Mouse (Mus musculus) hindbrain, embryonic 13.5 days (tissue): ENCODE data around the gene Padi3. TPM values are rescaled to one million over a fixed set of nuclear protein-coding genes. Genes with fewer than 3 reads are reported as not detected.

Experiments
- ATAC-seq: fragments of 200-750 bp; cut with Nextera tagmentation; 2 replicates; pipeline ENCODE4 v1.8.0; 2017; ENCODE audit warnings: moderate TSS enrichment; ENCODE audit not compliant: low FRiP score
- H3K27ac ChIP-seq: fragments of 300-500 bp; sonication (generic); 2 replicates; pipeline ENCODE4 v1.5.1; 2015; ENCODE audit warnings: inconsistent platforms, mild to moderate bottlenecking, moderate library complexity
- H3K27me3 ChIP-seq: fragments of 300-500 bp; sonication (generic); 2 replicates; pipeline ENCODE4 v1.6.1; 2015; ENCODE audit warnings: mild to moderate bottlenecking, inconsistent platforms
- H3K36me3 ChIP-seq: fragments of 300-500 bp; sonication (generic); 2 replicates; pipeline ENCODE4 v1.6.1; 2015; ENCODE audit warnings: mild to moderate bottlenecking, inconsistent platforms
- H3K4me1 ChIP-seq: fragments of 300-500 bp; sonication (generic); replicated peaks from 2 replicates; pipeline ENCODE4 v1.6.1; 2015; ENCODE audit warnings: inconsistent platforms
- H3K4me2 ChIP-seq: fragments of 300-500 bp; sonication (generic); 2 replicates; pipeline ENCODE4 v1.6.1; 2015; ENCODE audit warnings: inconsistent platforms, mild to moderate bottlenecking, moderate library complexity
- H3K4me3 ChIP-seq: fragments of 300-500 bp; sonication (generic); 2 replicates; pipeline ENCODE4 v1.5.1; 2015; ENCODE audit warnings: mild to moderate bottlenecking, inconsistent platforms
- H3K9ac ChIP-seq: fragments of 300-500 bp; sonication (generic); 2 replicates; pipeline ENCODE4 v1.6.1; 2015; ENCODE audit warnings: mild to moderate bottlenecking, inconsistent platforms
- H3K9me3 ChIP-seq: fragments of 300-500 bp; sonication (generic); 2 replicates; pipeline ENCODE4 v1.6.1; 2016; ENCODE audit warnings: inconsistent platforms
- WGBS: fragments of 180-500 bp; shearing (Covaris S2); methylation state at CpG from one replicate; pipeline ENCODE4 v1.1.7; 2015; 5-methylcytosine and 5-hydroxymethylcytosine counted together
- polyA plus RNA-seq: library from polyadenylated mRNA; unstranded; fragments of >200 nt; fragmentation: Nextera tagmentation; extraction: Ambion mirVana; gene quantifications from 2 replicates; pipeline ENCODE4 v1.2.1, GENCODE M21; 2015

Gene Padi3
- polyA plus RNA-seq, 1 experiment from 2014 or later: not detected

DNA sequence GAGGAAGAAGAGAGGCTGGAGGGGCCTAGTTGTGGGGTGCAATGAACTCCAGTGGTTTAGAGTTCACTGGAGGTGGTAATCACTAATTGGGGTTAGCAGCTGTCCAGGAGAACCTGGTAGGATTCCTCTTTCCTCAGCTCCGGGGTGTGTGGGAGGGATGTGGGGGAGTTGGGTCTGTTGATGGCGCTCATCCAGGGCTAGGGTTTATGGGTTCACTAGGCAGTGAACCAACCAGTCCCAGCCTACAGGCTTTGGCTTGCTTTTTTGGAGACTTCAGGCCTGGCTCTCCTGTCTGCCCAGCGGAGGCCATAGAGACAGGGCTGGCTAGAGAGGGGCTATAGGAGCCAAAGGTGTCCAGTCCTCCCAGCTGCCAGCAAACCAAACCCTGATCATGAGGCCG lies 20.5 kb downstream of the Padi3 start:
- no peak overlapping the region for H3K9ac ChIP-seq
- no peak overlapping the region for H3K27ac ChIP-seq
- no peak overlapping the region for H3K4me2 ChIP-seq
- H3K4me1 ChIP-seq: no peaks in the 10 kb centered on the region
- H3K9me3 ChIP-seq: no peaks in the 10 kb centered on the region
- 91% methylated on average over 4 of the region's 4 CpGs for WGBS
- ATAC-seq: no peak
- H3K36me3 ChIP-seq: no peaks in the 10 kb centered on the region
- no peaks in the 10 kb centered on the region for H3K27me3 ChIP-seq
- H3K4me3 ChIP-seq: no peak overlapping the region

DNA sequence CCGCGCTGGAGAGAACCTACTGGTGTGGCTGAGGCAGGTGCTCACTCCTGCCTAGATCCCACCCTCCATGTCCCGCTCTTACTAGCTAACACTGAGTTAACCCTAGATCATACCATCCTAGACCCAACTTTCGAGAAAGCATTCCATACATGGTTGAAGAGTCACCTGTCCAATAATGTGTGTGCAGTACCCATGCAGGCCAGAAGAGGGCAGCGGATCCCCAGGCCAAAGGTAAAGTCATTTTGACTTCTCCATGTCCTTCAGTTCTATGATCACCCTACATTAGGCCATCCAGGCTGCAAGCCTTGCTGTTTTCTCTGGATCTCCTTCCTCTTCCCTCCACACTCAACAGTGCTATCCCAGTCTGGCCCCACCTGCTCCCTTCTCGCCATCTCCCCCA lies 21.5 kb downstream of the Padi3 start:
- H3K27me3 ChIP-seq: no peaks in the 10 kb centered on the region
- no peaks in the 10 kb centered on the region for H3K4me1 ChIP-seq
- no peaks in the 10 kb centered on the region for H3K36me3 ChIP-seq
- ATAC-seq: no peak
- 47% methylated on average over 6 of the region's 6 CpGs for WGBS
- H3K9ac ChIP-seq: no peak overlapping the region
- H3K9me3 ChIP-seq: no peaks in the 10 kb centered on the region
- no peak overlapping the region for H3K4me3 ChIP-seq
- H3K27ac ChIP-seq: no peak overlapping the region
- H3K4me2 ChIP-seq: no peak overlapping the region

DNA sequence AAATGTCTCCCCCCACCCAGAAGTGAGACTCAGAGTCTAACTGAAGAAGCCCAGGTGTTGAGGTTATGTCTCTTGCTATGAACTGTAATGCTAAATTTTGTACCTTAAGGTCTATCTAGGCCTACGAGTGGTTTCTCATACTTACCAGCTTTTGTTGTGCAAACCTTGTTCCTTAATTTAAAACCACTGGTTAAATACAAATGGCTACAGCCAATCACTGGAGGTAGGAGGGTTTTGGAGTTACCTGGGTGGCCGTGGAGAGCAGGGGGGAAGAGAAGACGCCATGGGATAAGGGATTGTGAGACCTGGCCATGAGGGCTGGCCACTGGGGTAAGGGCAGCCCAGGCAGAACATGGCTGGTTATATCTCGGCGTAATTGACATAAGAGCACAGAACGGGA lies 22.2 kb downstream of the Padi3 start:
- ATAC-seq: no peak
- 83% methylated on average over 6 of the region's 6 CpGs for WGBS
- Histone ChIP-seq H3K9me3 (no peaks in the 10 kb centered on the region), H3K9ac (no peak overlapping the region), H3K36me3 (no peaks in the 10 kb centered on the region), H3K4me2 (no peak overlapping the region), H3K4me1 (no peaks in the 10 kb centered on the region), H3K27me3 (no peaks in the 10 kb centered on the region), H3K27ac (no peak overlapping the region), H3K4me3 (no peak overlapping the region)

DNA sequence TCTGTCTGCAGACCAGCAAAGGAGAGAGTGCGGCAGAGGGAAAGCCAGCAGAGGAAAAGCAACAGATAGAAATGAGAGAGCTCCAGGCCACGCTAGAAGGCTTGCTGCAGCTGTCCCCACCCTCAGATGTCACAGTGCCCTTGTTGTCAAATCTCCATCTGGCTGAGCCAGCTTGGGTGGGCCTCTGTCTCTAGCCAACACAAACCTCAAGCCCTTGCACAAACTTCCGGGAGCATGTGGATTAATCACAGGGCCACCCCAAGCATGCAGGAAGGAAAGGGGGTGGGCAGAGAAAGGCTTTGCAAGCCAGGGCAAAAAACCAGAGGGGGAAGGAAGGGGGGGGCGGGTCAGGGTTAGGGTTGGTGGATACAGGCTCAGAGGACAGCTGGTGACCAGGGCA lies 23.0 kb downstream of the Padi3 start:
- 67% methylated on average over 4 of the region's 4 CpGs for WGBS
- ATAC-seq: no peak
- no peaks in the 10 kb centered on the region for H3K36me3 ChIP-seq
- no peak overlapping the region for H3K27ac ChIP-seq
- no peak overlapping the region for H3K4me3 ChIP-seq
- no peak overlapping the region for H3K9ac ChIP-seq
- no peaks in the 10 kb centered on the region for H3K27me3 ChIP-seq
- H3K4me1 ChIP-seq: no peaks in the 10 kb centered on the region
- no peaks in the 10 kb centered on the region for H3K9me3 ChIP-seq
- no peak overlapping the region for H3K4me2 ChIP-seq

DNA sequence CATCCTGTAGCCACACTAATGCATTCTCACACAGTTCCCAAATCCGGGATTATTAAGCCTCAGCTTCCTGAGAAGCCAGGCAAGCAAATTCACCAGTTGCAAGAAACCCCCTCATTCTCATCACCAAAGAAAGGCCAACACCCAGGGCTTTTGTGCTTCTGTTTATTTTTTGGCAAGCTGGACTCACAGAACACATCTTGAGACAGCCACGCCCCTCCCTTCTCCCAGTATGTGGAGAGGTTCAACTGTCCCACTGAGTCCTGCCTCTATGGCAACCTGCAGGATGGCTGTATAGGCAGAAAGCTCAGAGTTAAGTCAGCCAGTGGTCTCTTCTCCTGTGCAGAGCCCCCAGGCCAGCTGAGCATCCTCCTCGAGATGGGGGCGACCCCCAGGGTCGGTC lies 25.2 kb downstream of the Padi3 start:
- Histone ChIP-seq H3K9me3 (no peaks in the 10 kb centered on the region), H3K4me1 (no peaks in the 10 kb centered on the region), H3K4me3 (no peak overlapping the region), H3K36me3 (no peaks in the 10 kb centered on the region), H3K9ac (no peak overlapping the region), H3K27ac (no peak overlapping the region), H3K4me2 (no peak overlapping the region), H3K27me3 (no peaks in the 10 kb centered on the region)
- ATAC-seq: no peak
- WGBS: 84% methylated on average over 5 of the region's 5 CpGs

DNA sequence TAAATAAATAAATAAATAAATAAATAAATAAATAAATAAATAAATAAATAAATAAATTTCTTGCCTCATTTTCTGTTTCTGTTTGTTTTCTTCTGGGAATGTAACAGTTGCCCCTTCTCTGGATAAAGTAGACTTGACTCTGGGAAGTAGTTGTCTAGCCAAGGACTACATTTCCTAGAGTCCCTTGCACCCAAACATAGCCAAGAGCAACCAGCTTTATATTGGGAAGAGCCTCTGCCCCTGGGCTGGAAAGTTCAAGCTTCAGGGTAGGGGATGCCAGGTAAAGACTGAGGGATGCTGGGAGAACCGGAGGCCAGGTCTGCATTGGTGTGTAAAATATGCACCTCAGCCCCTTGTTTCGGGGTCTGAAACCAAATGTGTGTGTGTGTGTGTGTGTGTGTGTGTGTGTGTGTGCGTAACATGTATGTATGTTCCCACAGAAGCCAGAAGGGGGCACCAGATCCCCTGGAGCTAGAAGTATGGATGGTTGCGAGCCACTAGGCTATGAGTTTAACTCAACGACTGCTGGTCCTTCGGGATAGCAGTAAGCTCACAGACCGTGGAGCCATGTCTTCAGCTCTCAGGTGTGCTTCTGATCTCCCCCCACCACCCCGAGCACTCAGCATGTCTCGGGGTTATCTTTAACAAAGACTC lies 26.0 kb downstream of the Padi3 start:
- H3K4me2 ChIP-seq: no peak overlapping the region
- ATAC-seq: no peak
- H3K4me3 ChIP-seq: no peak overlapping the region
- peaks cover 5% of the 10 kb centered on the region for H3K4me1 ChIP-seq
- H3K9me3 ChIP-seq: no peaks in the 10 kb centered on the region
- no peaks in the 10 kb centered on the region for H3K36me3 ChIP-seq
- H3K9ac ChIP-seq: no peak overlapping the region
- H3K27me3 ChIP-seq: no peaks in the 10 kb centered on the region
- H3K27ac ChIP-seq: no peak overlapping the region
- WGBS: 92% methylated on average over 9 of the region's 9 CpGs

DNA sequence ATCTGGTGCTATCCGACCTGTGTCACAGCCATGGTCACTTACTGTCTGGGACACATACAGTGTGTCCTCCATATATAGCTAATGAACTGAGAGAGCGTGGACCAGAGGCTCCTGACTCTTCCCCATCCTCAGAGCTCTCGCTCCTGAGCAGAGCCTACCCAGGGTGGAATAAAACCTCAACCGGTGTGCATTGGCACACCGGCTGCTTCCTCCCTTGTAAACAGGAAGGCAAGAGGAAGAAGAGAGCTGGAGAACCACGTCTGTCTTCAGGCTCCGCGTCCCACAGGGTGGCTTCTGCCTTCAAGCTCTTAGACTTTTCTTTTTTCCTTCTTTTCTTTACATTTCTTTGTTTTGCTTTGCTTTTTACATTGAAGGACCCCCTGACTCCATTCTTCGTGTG lies 27.6 kb downstream of the Padi3 start:
- H3K4me2 ChIP-seq: no peak overlapping the region
- no peak for ATAC-seq
- H3K4me3 ChIP-seq: no peak overlapping the region
- no peak overlapping the region for H3K27ac ChIP-seq
- H3K27me3 ChIP-seq: no peaks in the 10 kb centered on the region
- 91% methylated on average over 9 of the region's 9 CpGs for WGBS
- no peaks in the 10 kb centered on the region for H3K9me3 ChIP-seq
- no peaks in the 10 kb centered on the region for H3K36me3 ChIP-seq
- H3K4me1 ChIP-seq: peaks cover 5% of the 10 kb centered on the region
- H3K9ac ChIP-seq: no peak overlapping the region

DNA sequence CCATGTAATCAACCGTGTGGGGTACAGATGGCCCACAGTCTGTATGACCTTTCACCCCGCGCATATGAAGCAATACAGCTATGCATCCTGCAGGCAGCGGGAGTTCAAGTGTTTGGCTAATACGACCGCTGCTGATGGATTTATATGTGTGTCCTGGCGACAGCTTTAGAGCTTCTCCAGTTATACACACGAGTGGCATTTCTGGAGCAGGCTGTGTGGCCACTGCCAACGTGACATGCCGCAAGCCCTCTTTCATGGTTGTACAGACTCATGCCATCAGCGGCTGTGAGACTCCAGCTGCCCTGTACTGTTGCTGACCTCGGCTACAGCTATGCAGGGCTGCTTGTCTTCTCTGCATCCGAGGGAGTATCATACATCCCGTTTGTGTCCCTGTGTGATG lies 29.9 kb downstream of the Padi3 start:
- WGBS: 84% methylated on average over 14 of the region's 14 CpGs
- Histone ChIP-seq H3K9me3 (no peaks in the 10 kb centered on the region), H3K9ac (no peak overlapping the region), H3K36me3 (no peaks in the 10 kb centered on the region), H3K4me1 (peaks cover 5% of the 10 kb centered on the region), H3K4me3 (no peak overlapping the region), H3K27me3 (no peaks in the 10 kb centered on the region), H3K4me2 (no peak overlapping the region), H3K27ac (no peak overlapping the region)
- ATAC-seq: no peak

DNA sequence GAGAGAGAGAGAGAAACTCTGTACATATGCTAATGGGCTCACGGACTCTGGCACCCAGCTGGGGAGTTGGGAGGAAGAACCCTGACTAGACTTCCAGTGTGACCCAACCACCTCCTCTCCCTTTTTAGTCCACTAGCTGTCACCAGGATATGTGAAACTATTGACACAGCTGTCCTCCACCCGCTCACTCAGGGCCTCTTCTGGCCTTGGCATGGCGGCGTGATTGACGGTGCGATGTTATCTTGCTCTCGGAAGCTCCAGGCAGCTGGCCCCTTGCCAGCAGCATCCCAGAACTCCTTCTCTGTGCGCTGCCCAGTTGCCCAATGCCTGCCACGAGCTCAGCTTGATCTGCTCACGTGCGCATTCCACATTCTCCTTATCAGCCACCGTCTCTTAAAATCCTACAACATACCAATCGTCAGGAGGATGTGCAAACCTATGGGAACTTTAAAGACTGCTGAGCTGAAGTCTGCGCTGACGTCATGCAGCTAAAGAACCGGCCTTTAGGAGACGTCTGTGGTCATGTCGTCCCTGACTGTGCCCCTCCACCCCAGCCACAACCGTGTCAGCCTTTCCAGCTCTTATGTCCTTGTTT lies 30.5 kb downstream of the Padi3 start:
- Histone ChIP-seq H3K27me3 (no peaks in the 10 kb centered on the region), H3K36me3 (no peaks in the 10 kb centered on the region), H3K4me3 (no peak overlapping the region), H3K4me2 (no peak overlapping the region), H3K4me1 (peaks cover 6% of the 10 kb centered on the region), H3K9me3 (no peaks in the 10 kb centered on the region), H3K27ac (no peak overlapping the region), H3K9ac (no peak overlapping the region)
- ATAC-seq: 0 out of 2 replicates have a peak, but pooled peaks have one; percentile 24
- WGBS: 45% methylated on average over 19 of the region's 19 CpGs

DNA sequence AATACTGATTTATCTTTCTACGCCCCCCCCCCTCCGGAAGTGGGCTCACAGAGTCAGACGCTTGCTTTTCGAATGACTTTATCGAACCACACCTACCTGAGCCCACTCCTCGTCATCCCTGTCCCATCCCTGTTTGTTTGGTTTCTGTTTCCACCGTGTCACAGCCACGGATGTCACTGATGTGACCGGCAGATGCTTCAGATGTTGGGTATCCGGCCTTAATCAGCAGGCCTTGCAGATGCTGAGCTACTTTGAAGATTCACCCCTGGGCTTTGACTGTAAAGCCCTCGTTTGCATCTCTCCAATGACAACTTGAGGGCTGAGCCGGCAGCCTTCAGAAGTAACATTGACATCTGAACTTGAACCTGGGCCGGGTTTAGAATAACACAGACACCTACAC lies 33.8 kb downstream of the Padi3 start:
- Histone ChIP-seq H3K4me2 (no peak overlapping the region), H3K36me3 (no peaks in the 10 kb centered on the region), H3K4me3 (no peak overlapping the region), H3K27me3 (0 out of 2 replicates have a peak, but pooled peaks cover 3% of the 10 kb centered on the region), H3K9me3 (no peaks in the 10 kb centered on the region), H3K9ac (no peak overlapping the region), H3K27ac (no peak overlapping the region), H3K4me1 (peaks cover 7% of the 10 kb centered on the region)
- ATAC-seq: no peak
- 75% methylated on average over 13 of the region's 13 CpGs for WGBS

DNA sequence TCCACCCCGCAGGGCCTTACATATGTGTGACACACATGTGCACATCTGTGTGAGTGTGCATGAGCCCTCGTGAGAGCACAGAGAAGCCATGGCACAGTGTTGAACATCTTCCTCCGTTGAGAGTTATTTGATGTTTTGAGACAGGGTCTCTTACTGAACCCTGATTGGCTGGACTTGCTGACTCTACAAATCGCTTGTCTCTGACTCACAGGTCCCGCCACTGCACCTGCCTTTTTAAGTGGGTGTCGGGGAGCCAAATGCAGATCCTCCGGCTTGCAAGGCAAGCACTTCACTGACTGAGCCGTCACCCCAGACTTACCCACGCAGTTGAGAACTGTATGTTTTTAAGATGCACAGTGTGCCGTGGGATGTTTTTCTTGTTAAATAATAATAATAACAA lies 34.6 kb downstream of the Padi3 start:
- Histone ChIP-seq H3K4me1 (peaks cover 7% of the 10 kb centered on the region), H3K4me2 (no peak overlapping the region), H3K36me3 (no peaks in the 10 kb centered on the region), H3K9ac (no peak overlapping the region), H3K27me3 (0 out of 2 replicates have a peak, but pooled peaks cover 3% of the 10 kb centered on the region), H3K27ac (no peak overlapping the region), H3K4me3 (no peak overlapping the region), H3K9me3 (no peaks in the 10 kb centered on the region)
- no peak for ATAC-seq
- WGBS: 89% methylated on average over 10 of the region's 10 CpGs

DNA sequence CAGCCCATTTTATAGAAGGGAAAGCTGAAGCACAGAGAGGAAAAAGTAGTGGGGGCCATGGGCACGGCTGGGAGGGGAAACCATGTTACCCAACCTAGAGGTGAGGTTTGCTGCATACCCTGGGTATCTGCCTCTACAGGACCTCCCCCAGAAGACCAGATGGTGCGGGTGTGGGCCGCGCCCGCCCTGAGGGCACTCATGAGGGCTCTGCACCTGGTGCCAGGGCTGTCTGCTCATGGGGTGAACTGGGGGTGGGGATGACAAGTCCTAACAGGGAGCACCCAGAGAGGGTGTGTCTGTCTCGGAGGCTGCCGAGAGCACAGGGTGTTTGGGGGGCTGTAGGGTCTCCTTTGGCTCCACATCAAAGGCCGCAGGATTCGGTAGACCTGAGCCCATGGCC lies 35.6 kb downstream of the Padi3 start:
- H3K27me3 ChIP-seq: 0 out of 2 replicates have a peak, but pooled peaks cover 3% of the 10 kb centered on the region
- no peak overlapping the region for H3K9ac ChIP-seq
- no peak overlapping the region for H3K4me2 ChIP-seq
- ATAC-seq: no peak
- no peak overlapping the region for H3K27ac ChIP-seq
- no peak overlapping the region for H3K4me3 ChIP-seq
- H3K9me3 ChIP-seq: no peaks in the 10 kb centered on the region
- 79% methylated on average over 9 of the region's 9 CpGs for WGBS
- H3K36me3 ChIP-seq: no peaks in the 10 kb centered on the region
- H3K4me1 ChIP-seq: peaks cover 5% of the 10 kb centered on the region
